Mouse (Mus musculus): Measurements from ENCODE around the gene Ptk7.
"Not testable (repeated sequence)": the region's sequence is repeated elsewhere in the genome, so short reads cannot be mapped to it uniquely, and the experiment has no call there.

The Ptk7 gene

GRCm38 (mm10) chr17:46557321-46557720 is 72.0 kb downstream of the Ptk7 start:
- not testable (repeated sequence) for DNase-seq (ENCODE audit: low spot score)

GRCm38 (mm10) chr17:46556584-46556945 is 72.7 kb downstream of the Ptk7 start:
- DNase-seq (ENCODE audit: low spot score) = peak; percentile 49

GRCm38 (mm10) chr17:46555673-46556583 is 73.4 kb downstream of the Ptk7 start, which contains the start of gene Srf:
TSS of gene Srf (minus strand) at chr17:46556175.
- peak; percentile 97 for DNase-seq (ENCODE audit: low spot score)

- peak; percentile 26 for DNase-seq (ENCODE audit: low spot score)
These were observed 74.2 kb downstream of the Ptk7 start for GRCm38 (mm10) chr17:46554977-46555672.

GRCm38 (mm10) chr17:46554646-46554976 is 74.7 kb downstream of the Ptk7 start:
- DNase-seq (ENCODE audit: low spot score) = peak; percentile 45

GRCm38 (mm10) chr17:46553926-46554325 is 75.4 kb downstream of the Ptk7 start:
- no peak for DNase-seq (ENCODE audit: low spot score)

GRCm38 (mm10) chr17:46553469-46553868 is 75.8 kb downstream of the Ptk7 start:
- DNase-seq (ENCODE audit: low spot score) = no peak

GRCm38 (mm10) chr17:46552841-46553423 is 76.4 kb downstream of the Ptk7 start:
- peak; percentile 91 for DNase-seq (ENCODE audit: low spot score)

- DNase-seq (ENCODE audit: low spot score) = no peak
These were observed 77.2 kb downstream of the Ptk7 start for GRCm38 (mm10) chr17:46552151-46552550.

GRCm38 (mm10) chr17:46551369-46551768 is 77.9 kb downstream of the Ptk7 start:
- no peak for DNase-seq (ENCODE audit: low spot score)

GRCm38 (mm10) chr17:46550904-46551303 is 78.4 kb downstream of the Ptk7 start:
- DNase-seq (ENCODE audit: low spot score) = no peak

GRCm38 (mm10) chr17:46549642-46550041 is 79.7 kb downstream of the Ptk7 start:
- no peak for DNase-seq (ENCODE audit: low spot score)

GRCm38 (mm10) chr17:46549193-46549592 is 80.1 kb downstream of the Ptk7 start:
- peak; percentile 64 for DNase-seq (ENCODE audit: low spot score)

GRCm38 (mm10) chr17:46548741-46549140 is 80.6 kb downstream of the Ptk7 start:
- no peak for DNase-seq (ENCODE audit: low spot score)

GRCm38 (mm10) chr17:46547923-46548322 is 81.4 kb downstream of the Ptk7 start:
- DNase-seq (ENCODE audit: low spot score) = no peak

- no peak for DNase-seq (ENCODE audit: low spot score)
These were observed 82.3 kb downstream of the Ptk7 start for GRCm38 (mm10) chr17:46546995-46547394.

- no peak for DNase-seq (ENCODE audit: low spot score)
These were observed 82.7 kb downstream of the Ptk7 start for GRCm38 (mm10) chr17:46546591-46546990.

GRCm38 (mm10) chr17:46545813-46546564 is 83.3 kb downstream of the Ptk7 start, which contains the start of gene Cul9:
TSS of gene Cul9 (minus strand) at chr17:46546388.
- DNase-seq (ENCODE audit: low spot score) = peak; percentile 76

GRCm38 (mm10) chr17:46543661-46544060 is 85.6 kb downstream of the Ptk7 start:
- no peak for DNase-seq (ENCODE audit: low spot score)

GRCm38 (mm10) chr17:46525579-46526307 is 103.6 kb downstream of the Ptk7 start:
- DNase-seq (ENCODE audit: low spot score) = peak; percentile 77

- DNase-seq (ENCODE audit: low spot score) = no peak
These were observed 104.2 kb downstream of the Ptk7 start for GRCm38 (mm10) chr17:46525065-46525464.

All from urinary bladder, postnatal 14 days (tissue).